Mouse (Mus musculus) kidney, adult 2 months (tissue): ENCODE results near the gene Fdps. TPM values are rescaled to one million over a fixed set of nuclear protein-coding genes. Genes with fewer than 3 reads are reported as not detected.

Source experiments
- DNase-seq: peaks from one replicate; pipeline ENCODE4 v3.0.0; 2021
- H3K27ac ChIP-seq: fragments of 200-500 bp; 2 replicates; pipeline ENCODE4 v1.5.1; 2012; ENCODE audit warnings: low read depth, low read length, control low read depth, inconsistent platforms; ENCODE audit not compliant: insufficient read depth
- H3K27me3 ChIP-seq: fragments of 200-500 bp; replicated peaks from 2 replicates; pipeline ENCODE4 v1.6.1; 2012; ENCODE audit warnings: mild to moderate bottlenecking, moderate library complexity, low read length, inconsistent platforms; ENCODE audit not compliant: control insufficient read depth, insufficient read depth
- H3K36me3 ChIP-seq: fragments of 200-500 bp; 2 replicates; pipeline ENCODE4 v1.6.1; 2012; ENCODE audit warnings: mild to moderate bottlenecking, moderate library complexity, low read length, inconsistent platforms; ENCODE audit not compliant: control insufficient read depth, insufficient read depth
- H3K4me1 ChIP-seq: fragments of 200-500 bp; 2 replicates; pipeline ENCODE4 v1.6.1; 2011; ENCODE audit warnings: low read length; ENCODE audit not compliant: control insufficient read depth, insufficient read depth
- H3K4me3 ChIP-seq: fragments of 200-500 bp; 2 replicates; pipeline ENCODE4 v1.5.1; 2011; ENCODE audit warnings: mild to moderate bottlenecking, low read depth, low read length, control low read depth; ENCODE audit not compliant: insufficient read depth
- CTCF ChIP-seq: fragments of 200-500 bp; conservative IDR thresholded peaks from 2 replicates; pipeline ENCODE4 v1.5.1; 2011; ENCODE audit warnings: low read depth, mild to moderate bottlenecking, control low read depth, low read length, moderate library complexity, mixed read lengths; ENCODE audit not compliant: insufficient read depth, insufficient read length
- POLR2A ChIP-seq: fragments of 200-500 bp; IDR thresholded peaks from one replicate; pipeline ENCODE4 v1.6.1; 2011; ENCODE audit warnings: low read depth, low read length, control low read depth
- WGBS: fragments of 180-500 bp; shearing (Covaris S2); methylation state at CpG from one replicate; pipeline ENCODE4 v1.1.7; 2018; 5-methylcytosine and 5-hydroxymethylcytosine counted together
- polyA plus RNA-seq: library from polyadenylated mRNA; depleted of rRNA; stranded (reverse); fragments of >200 nt; gene quantifications from 2 replicates; pipeline ENCODE4 v1.2.3, GENCODE M21; 2012

Fdps gene
- polyA plus RNA-seq, 1 experiment, result 54.9 TPM

DNA sequence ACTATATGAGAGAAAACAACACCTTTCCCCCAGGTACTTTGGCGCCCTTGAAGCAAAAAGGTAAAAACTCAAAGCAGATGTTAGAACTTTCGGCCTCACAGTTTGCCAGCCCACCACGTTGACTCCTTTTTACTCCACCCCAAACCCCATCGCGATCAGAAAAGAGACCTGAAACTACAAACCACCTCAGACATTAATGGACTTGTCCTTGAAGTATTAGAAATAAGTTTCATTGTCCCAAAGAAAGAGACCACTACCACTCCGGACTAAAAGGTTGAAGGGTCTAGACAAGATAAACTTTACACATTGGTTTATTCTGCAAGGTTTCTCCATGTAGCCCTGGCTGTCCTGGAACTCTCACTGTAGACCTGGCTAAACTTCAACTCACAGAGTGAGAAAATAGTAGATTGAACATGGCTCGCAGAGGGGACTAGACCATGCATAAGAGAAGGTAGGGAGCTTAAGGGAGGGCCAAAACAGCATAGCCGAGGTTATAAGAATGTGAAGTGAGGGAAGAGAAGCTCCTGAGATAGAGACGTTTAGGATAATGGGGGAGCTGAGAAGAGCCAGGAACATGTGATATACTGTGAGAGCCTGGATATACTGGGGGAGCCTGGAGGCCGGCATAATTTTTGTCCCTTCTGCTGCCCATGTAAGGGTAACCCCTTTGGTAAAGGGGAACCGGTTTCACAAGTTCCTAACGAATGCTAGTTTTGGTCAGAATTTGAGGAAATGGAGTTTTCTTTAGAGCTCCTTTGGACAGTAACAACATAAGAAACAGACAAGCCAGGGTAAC lies 934 bp upstream of the Fdps start:
- Histone ChIP-seq H3K27ac (no peak overlapping the region), H3K36me3 (no peaks in the 10 kb centered on the region), H3K4me3 (no peak overlapping the region), H3K27me3 (no peaks in the 10 kb centered on the region), H3K4me1 (no peaks in the 10 kb centered on the region; the same call in 1 of the 2 replicates)
- DNase-seq, result no peak
- 61% methylated on average over 12 of the region's 12 CpGs for WGBS
- TF ChIP-seq POLR2A, result no peak
- no peak for TF ChIP-seq CTCF

DNA sequence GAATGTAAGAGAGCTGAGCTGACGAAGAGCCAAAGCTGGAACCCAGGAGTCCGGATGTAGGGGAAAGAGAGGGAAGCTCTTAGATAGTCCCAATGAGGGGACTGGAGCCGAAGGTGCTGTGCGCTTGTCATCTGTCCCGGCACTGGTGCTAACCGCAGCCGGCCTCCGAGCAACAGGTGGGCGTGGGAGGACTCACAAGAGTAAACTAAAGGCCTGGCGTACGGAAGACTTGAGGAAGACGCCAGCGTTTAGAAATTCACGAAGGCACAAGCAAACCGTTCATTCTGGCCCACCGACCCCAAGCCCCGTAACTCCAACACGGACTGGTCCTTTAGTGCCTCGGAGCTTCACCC lies 324 bp downstream of the Fdps start:
- no peaks in the 10 kb centered on the region for H3K36me3 ChIP-seq
- 0 out of 2 replicates have a peak overlapping the region, but pooled peaks have one; percentile 2 for H3K27ac ChIP-seq
- DNase-seq, result no peak
- under 1% methylated on average over 19 of the region's 19 CpGs for WGBS
- no peaks in the 10 kb centered on the region for H3K27me3 ChIP-seq
- peak overlapping the region; percentile 88 for H3K4me3 ChIP-seq
- H3K4me1 ChIP-seq, result no peaks in the 10 kb centered on the region; the same call in 1 of the 2 replicates
- no peak for TF ChIP-seq CTCF
- TF ChIP-seq POLR2A, result no peak

DNA sequence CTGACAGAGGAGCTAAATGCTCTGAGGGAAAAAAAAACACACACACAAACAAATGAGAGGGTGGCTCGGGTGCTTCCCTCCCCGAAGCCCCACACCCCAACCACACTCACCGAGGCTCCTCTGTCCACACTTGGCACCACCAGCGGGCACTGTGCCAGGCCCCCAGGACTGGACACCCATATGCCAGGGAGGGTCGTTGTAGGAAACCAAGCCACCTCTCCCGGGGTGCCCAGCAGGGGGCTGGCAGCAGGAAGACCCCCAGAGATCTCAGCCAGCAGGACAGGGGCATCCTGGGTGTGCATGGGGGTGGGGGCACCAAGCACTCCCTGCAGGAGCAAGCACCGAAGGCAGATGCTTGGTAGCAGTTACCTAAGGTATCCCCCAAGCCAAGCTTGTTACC lies 948 bp downstream of the Fdps start, which contains the start of gene Gm43738:
Gene Gm43738 (minus strand): TSS at position 289 of the 400 bp plus-strand sequence.
- H3K27me3 ChIP-seq, result no peaks in the 10 kb centered on the region
- WGBS, result 33% methylated on average over 7 of the region's 7 CpGs
- no peaks in the 10 kb centered on the region for H3K36me3 ChIP-seq
- TF ChIP-seq POLR2A (no peak), CTCF (no peak)
- peak within 1 kb of the TSS; percentile 88 for H3K4me3 ChIP-seq
- DNase-seq, result no peak
- H3K27ac ChIP-seq, result 0 out of 2 replicates have a peak within 1 kb of the TSS, but pooled peaks have one; percentile 2
- no peaks in the 10 kb centered on the region; the same call in 1 of the 2 replicates for H3K4me1 ChIP-seq

DNA sequence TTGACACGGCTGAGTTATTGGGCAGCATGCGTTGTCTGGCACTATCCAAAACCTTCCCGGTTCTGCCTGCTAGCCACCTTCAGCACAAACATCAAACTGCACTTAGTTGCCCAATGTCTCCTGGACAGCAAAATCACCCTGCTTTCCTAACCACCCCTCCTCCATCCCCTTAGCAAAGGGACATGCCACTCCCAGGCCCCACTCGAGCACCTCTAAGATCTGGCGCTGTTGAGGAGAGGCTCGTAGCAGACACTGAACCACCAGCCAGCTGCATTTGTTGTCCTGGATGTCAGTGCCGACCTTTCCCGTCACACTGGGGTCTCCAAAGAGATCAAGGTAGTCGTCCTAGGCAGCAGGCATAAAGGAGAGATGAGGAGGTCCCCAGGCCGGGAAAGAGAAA lies 7.7 kb downstream of the Fdps start:
- Histone ChIP-seq H3K27ac (no peak overlapping the region), H3K36me3 (no peaks in the 10 kb centered on the region), H3K4me1 (no peaks in the 10 kb centered on the region), H3K27me3 (no peaks in the 10 kb centered on the region), H3K4me3 (no peak overlapping the region)
- TF ChIP-seq POLR2A, result no peak
- TF ChIP-seq CTCF, result no peak
- no peak for DNase-seq
- WGBS, result 78% methylated on average over 10 of the region's 10 CpGs

DNA sequence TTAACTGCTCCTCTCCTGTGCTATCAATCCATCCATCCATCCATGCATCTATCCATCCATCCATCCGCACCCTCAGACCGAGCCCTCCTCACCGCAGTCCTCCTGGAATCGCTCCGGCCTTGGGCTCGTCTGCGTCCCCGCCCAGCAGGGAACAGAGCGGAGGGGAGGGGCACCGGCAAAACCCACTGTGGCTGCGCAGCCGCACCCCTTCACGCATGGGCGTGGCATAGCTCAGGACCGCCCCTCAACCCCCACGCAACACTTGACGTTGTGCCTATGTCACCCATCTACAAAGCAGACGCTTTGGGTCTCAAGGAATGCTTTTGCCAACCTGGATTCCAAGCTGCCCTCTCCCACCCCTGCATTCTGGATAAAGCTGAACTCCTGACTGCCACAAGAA lies 8.6 kb downstream of the Fdps start, which contains the start of gene Rusc1:
Gene Rusc1 (minus strand): TSS at position 137 of the 400 bp plus-strand sequence.
- Histone ChIP-seq H3K4me1 (peaks cover 4% of the 10 kb centered on the region; the same call in 1 of the 2 replicates), H3K4me3 (peak within 1 kb of the TSS; percentile 1; the same call in 1 of the 2 replicates)
- DNase-seq, result peak; percentile 89

DNA sequence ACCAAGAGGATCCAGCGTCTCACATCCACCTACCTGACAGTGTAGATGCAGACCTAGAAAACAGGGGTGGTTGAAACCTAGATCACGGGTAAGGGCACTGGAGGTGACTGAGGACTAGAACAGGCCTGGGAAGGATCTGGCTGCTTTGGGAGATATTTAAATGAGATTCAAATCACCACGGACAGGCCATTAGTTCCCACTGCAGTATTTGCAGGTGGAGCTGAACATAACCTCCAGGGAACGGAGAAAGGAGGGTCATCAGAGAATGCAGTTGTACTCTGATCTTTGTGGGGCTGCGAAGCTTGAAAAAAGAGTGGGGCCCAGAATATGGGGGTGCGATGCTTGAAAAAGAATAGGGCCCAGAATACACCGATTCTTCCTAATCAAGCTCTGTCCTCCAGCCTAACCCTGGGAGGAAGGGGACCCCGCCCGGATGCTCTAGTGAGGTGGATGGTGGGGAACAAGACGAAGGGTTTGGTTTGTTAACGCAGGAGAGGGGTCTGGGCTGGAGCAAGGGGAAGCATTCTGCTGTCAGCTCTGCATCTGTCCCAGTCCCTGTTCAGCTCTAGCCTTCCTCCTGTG lies 9.2 kb downstream of the Fdps start:
- WGBS, result 42% methylated on average over 11 of the region's 11 CpGs
- Histone ChIP-seq H3K36me3 (no peaks in the 10 kb centered on the region), H3K27ac (no peak overlapping the region), H3K4me3 (0 out of 2 replicates have a peak overlapping the region, but pooled peaks have one; percentile 1), H3K27me3 (no peaks in the 10 kb centered on the region), H3K4me1 (peaks cover 4% of the 10 kb centered on the region; the same call in 1 of the 2 replicates)
- no peak for TF ChIP-seq CTCF
- TF ChIP-seq POLR2A, result no peak
- DNase-seq, result no peak

More for the DNA sequence above, 8.6 kb downstream of the Fdps start, which contains the start of gene Rusc1:
- no peaks in the 10 kb centered on the region for H3K27me3 ChIP-seq
- TF ChIP-seq POLR2A, result no peak
- no peak for TF ChIP-seq CTCF
- WGBS, result 9% methylated on average over 18 of the region's 18 CpGs
- H3K27ac ChIP-seq, result no peak within 1 kb of the TSS
- no peaks in the 10 kb centered on the region for H3K36me3 ChIP-seq
